Mouse (Mus musculus) ES-Bruce4 (cell line): Measurements from ENCODE around the gene Dusp14.

Experiments
- CTCF ChIP-seq: IDR thresholded peaks from one replicate; pipeline ENCODE4 v1.8.1; 2011; ENCODE audit warnings: low read depth, low read length
- EP300 ChIP-seq: IDR thresholded peaks from 2 replicates; pipeline ENCODE4 v1.6.1; 2011; ENCODE audit warnings: low read depth, low read length; ENCODE audit not compliant: insufficient read depth
- POLR2A ChIP-seq: IDR thresholded peaks from one replicate; pipeline ENCODE4 v1.8.1; 2011; ENCODE audit warnings: low read length; ENCODE audit not compliant: insufficient read depth

GRCm38 (mm10) chr11:84011050-84011449 is 58.0 kb downstream of the Dusp14 start:
- TF ChIP-seq EP300 (no peak), CTCF (no peak), POLR2A (no peak)
